Mouse (Mus musculus) central nervous system, embryonic 11.5 days (tissue): ENCODE results near the gene Acot12. TPM values are rescaled to one million over a fixed set of nuclear protein-coding genes. Genes with fewer than 3 reads are reported as not detected.

Source experiments
- polyA plus RNA-seq: library from polyadenylated mRNA; depleted of rRNA; stranded (reverse); fragments of >200 nt; gene quantifications from 2 replicates; pipeline ENCODE4 v1.2.3, GENCODE M21; 2012; rRNA removed

Acot12 gene
- polyA plus RNA-seq: 0.21 and 0.22 TPM in 2 replicates

GRCm38 (mm10) chr13:91741280-91742047, at the start of gene Acot12:
TSS of gene Acot12 (plus strand) at chr13:91741512.

GRCm38 (mm10) chr13:91807155-91807839, 66.0 kb downstream of the Acot12 start, which contains the start of gene Zcchc9:
TSS of gene Zcchc9 (minus strand) at chr13:91807705.

Other genes starting within 250 kb of the Acot12 start
- 31.4 and 37.4 TPM in 2 replicates for gene Zcchc9, start 66.2 kb downstream of the Acot12 start, polyA plus RNA-seq
- gene Ckmt2, start 135.4 kb downstream of the Acot12 start, polyA plus RNA-seq: 0.18 and 0.22 TPM in 2 replicates